Mouse (Mus musculus) spleen, adult 12 weeks (tissue): ENCODE measurements around the gene Pfkfb4.

Experiments
- DNase-seq: peaks from one replicate; pipeline ENCODE4 v3.0.0; 2022; ENCODE audit warnings: low spot score

The Pfkfb4 gene

GRCm38 (mm10) chr9:108991428-108992084 is at the start of gene Pfkfb4:
Gene Pfkfb4, plus strand, starts transcription at chr9:108991778.
- peak; percentile 86 for DNase-seq

DNA sequence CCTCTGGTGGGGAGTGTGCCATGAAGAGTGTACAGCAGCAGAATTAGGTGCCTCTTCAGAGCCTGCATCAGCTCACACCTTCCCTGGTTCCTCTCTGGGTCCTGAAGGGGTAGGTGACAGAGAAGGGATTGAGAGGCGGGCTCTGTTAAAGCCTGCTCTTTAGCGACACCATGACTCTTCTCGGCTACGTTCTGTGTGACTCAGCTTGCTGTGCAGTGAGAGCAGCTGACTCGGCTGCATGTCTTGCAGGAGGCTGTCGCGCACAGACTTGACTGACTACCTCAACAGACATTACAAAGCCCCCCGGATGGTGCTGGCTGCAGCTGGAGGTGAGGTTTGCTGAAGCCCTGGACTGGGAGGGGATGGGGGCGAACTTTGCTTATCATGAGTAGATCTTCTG is 46.5 kb upstream of the Pfkfb4 start:
- no peak for DNase-seq

DNA sequence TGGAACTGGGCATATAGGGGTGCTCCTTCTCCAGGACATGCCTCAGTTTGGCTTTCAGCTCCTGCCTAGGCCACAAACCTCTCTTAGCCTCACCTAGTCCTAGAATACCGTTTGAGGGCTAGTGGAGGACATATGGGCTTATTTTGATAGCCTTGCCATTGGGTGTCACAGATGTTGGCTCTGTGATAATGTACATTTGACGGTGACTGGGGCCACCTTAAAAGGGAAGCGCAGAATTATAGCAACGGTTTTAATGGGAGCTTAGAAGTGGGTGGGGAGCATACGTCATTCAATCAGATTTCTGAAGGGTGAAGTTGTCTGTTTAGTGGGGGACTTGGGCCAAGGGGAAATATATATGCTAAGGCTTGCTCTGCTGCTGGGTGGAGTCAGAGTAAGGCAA is 46.0 kb upstream of the Pfkfb4 start:
- no peak for DNase-seq

DNA sequence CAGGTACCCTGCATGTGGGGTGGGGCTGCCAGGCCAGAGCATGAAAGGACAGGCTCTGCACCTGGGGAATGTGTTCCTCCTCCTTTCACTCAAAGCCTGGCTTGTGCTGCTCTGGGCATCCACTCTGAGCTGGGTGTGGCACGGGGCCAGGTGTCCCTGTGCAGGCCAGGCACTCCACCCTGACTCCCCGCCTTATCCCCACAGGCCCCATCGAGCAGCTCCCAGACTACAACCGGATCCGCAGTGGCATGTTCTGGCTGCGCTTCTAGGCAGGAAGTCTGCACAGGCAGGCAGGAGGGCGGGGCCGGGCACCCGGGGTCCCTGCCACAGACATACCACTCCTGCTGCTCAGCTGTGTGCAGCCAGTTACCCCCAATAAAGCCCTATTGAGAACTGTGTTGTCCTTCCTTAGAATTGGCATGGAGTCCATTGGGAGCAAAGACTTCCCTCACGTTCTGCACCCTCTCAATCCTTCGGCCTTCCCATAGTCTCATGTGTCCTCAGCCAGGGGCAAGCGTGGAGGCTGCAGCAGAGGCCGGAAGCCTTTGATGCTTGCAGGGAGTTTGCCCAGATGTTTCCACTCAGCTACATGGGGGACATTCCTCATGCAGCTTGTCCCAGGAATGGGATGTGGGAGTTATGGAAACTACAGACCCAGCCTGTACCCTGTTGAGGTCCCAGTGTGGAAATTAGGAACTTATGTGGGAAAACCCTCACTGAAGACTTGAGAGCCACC is 42.2 kb upstream of the Pfkfb4 start:
- DNase-seq, result no peak

DNA sequence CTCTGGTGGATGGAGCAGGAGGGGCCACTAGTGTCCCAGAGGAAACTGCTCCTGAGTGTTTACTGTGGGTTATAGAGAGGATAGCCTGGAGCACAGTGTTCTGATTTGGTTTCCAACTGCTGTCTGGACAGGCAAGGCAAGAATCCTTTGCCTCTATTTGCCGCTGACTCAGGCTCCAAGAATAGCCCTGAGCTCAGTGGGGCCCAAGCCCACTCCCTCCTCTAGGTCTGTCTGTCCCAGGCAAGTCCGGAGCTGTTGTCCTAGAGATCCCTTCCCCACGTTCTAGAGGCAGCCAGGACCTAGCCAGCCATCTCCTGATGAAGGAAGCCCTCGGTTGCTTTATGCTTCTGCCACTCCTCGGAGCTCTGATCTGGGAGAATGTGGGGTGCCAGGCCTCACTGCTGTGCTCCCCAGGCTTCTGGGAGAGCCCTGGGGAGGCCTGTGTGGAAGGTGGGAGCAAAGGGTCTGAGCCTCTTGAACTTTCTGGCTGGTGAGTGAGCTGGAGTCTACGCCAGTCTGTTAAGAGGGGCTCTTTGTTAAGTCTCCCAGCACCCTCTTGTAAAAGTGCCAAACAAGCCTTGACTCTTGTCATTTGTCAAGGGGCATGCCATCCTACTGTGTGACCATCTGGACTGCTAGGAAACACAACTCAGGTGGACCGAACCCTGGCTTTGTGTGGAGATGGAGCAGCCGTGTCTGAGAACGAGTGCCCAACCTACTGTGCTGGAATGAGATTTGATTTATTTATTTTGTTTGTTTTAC is 41.4 kb upstream of the Pfkfb4 start:
- no peak for DNase-seq

- no peak for DNase-seq
These were observed 38.4 kb upstream of the Pfkfb4 start, which contains the start of gene Col7a1 for GRCm38 (mm10) chr9:108953081-108953636. Gene Col7a1, plus strand, starts transcription at chr9:108953586.

GRCm38 (mm10) chr9:108955241-108955640 is 36.3 kb upstream of the Pfkfb4 start:
- DNase-seq, result no peak

GRCm38 (mm10) chr9:108955846-108956245 is 35.7 kb upstream of the Pfkfb4 start:
- no peak for DNase-seq

DNA sequence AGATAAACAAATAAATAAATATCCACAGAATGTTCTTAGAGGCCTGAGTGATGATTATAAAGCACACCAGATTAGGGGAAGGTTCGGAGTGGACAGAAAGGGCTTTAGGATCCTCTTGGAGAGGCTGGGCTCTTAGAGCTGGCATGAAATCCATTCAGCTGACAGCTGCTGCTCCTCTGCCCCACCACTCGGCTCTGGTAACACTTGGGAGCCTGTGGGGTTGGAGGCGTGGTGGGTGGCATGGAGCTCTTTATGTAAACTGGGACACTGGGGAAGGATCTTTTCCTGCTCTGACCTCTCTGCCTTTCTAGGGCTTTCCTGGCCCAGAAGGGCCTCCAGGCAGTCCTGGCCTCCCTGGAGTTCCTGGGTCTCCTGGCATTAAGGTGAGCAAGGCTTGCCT is 28.0 kb upstream of the Pfkfb4 start:
- DNase-seq, result no peak

- DNase-seq, result no peak
These were observed 27.2 kb upstream of the Pfkfb4 start for GRCm38 (mm10) chr9:108964338-108964737.

GRCm38 (mm10) chr9:108970623-108971022 is 21.0 kb upstream of the Pfkfb4 start:
- no peak for DNase-seq

GRCm38 (mm10) chr9:108976483-108976882 is 15.1 kb upstream of the Pfkfb4 start:
- no peak for DNase-seq

- DNase-seq, result no peak
These were observed 13.6 kb upstream of the Pfkfb4 start for GRCm38 (mm10) chr9:108977966-108978365.

DNA sequence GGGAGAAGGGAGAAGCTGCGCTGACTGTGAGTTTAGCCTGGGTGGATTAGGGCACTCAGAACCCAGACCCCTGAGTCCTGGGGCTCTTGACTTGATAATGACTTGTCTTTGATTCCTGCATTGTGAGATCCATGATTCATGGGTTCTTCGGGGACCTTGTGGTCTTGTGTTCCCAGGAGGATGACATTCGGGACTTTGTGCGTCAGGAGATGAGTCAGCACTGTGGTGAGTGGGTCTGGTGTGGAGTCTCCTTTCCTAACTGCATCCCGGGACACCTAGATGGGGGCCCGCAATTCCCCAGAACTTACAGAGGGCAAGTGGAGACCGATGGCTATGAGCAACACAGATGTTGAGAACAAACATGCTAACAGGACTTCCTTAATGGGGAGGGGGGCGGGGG is 9.1 kb upstream of the Pfkfb4 start:
- no peak for DNase-seq

DNA sequence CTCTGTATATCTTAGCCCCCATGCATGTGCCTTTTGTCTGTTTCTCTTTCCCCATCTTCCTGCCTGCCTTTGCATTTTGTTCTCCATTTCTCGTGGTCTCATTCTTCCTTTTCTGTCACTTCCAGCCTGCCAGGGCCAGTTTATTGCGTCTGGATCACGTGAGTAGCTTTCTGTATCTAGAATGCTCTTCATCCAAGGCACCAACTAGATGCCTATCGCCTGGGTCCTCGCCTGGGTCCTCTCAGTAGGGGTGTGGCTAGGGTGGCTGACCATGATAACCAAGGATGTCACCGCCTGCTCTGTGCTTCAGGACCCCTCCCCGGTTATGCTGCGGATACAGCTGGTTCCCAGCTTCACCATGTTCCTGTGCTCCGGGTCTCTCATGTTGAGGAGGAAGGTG is 8.4 kb upstream of the Pfkfb4 start:
- DNase-seq, result no peak

- no peak for DNase-seq
These were observed 5.9 kb upstream of the Pfkfb4 start, which contains the start of gene Ucn2 for GRCm38 (mm10) chr9:108985710-108986109. Gene Ucn2, plus strand, starts transcription at chr9:108986010.

GRCm38 (mm10) chr9:108987704-108988350 is 3.8 kb upstream of the Pfkfb4 start:
- no peak for DNase-seq

DNA sequence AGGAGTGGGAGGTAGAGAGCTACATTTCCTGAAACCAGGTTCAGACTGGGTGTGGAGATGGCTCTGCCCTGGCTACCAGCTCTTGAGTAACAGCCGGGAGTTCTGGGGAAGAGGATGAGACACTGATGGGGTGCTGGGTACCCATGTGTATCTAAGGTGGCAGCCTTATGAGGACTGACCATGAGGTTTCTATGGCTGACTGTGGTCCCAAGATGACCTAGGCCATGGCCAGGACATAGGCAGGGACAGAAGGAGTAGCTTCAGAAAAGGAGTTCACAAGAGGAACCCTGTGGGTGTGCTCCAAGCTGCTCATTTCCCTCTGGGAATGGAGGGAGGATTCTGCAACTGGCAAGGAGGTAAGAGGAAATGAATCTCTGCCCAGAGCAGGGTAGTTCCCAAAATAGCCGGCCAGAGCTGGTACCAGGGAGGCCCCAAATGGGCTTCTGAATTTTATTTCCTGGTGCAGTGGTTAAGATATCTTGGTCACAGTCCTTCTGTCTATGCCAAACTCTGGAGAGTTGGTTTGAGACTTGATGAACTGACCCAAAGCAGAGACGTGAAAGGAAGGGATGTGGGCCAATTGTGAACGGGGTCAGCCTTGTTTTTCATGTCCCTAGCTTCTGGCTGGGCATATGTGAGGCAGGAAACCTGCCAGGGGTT is 1.6 kb upstream of the Pfkfb4 start:
- DNase-seq, result no peak

- DNase-seq, result no peak
These were observed 1.1 kb upstream of the Pfkfb4 start for GRCm38 (mm10) chr9:108990462-108990820.

GRCm38 (mm10) chr9:108992085-108992469 is 499 bp downstream of the Pfkfb4 start:
- no peak for DNase-seq

GRCm38 (mm10) chr9:108992620-108993361 is 1.2 kb downstream of the Pfkfb4 start:
- no peak for DNase-seq
